11 mouse cellular contexts compared by ENCODE assay signal in genomic region chr4:148676961-148677637, GRCm38 (mm10). TPM values are rescaled to one million over a fixed set of nuclear protein-coding genes. Genes with fewer than 3 reads are reported as not detected.
DNase-seq lines count a peak whose midpoint lies in the region; ATAC-seq lines count a peak whose summit lies in the region.
"Had no signal": no experiment of that assay in that cellular context is flagged by ENCODE, and none has a peak within 500 bp of the region (broad histone marks: within the 10 kb centered on the region; RNA-seq: fewer than 3 reads in every experiment).

No protein-coding gene starts in this region.

- no peak overlapping the region for H3K9ac ChIP-seq in lung, embryonic 16.5 days (ENCODE audit: low read length)
- no peak overlapping the region for H3K9ac ChIP-seq in midbrain, embryonic 15.5 days

- 38% methylated on average over 19 of the region's 20 CpGs for WGBS in lung, embryonic 16.5 days
- WGBS in midbrain, embryonic 15.5 days: 41% methylated on average over 19 of the region's 20 CpGs

- no peaks in the 10 kb centered on the region for H3K36me3 ChIP-seq in lung, embryonic 16.5 days (ENCODE audit: control insufficient read depth, insufficient read depth, low read length)
- H3K36me3 ChIP-seq in midbrain, embryonic 15.5 days (replicated peaks): no peaks in the 10 kb centered on the region

- no peak overlapping the region for H3K4me3 ChIP-seq in lung, embryonic 16.5 days (ENCODE audit: low read length)
- H3K4me3 ChIP-seq in midbrain, embryonic 15.5 days: no peak overlapping the region
- H3K4me3 ChIP-seq: myocyte had no signal

- H3K4me1 ChIP-seq in lung, embryonic 16.5 days (replicated peaks; ENCODE audit: control insufficient read depth, insufficient read depth, low read length): peaks cover 14% of the 10 kb centered on the region
- peaks cover 12% of the 10 kb centered on the region for H3K4me1 ChIP-seq in midbrain, embryonic 15.5 days

- ATAC-seq in lung, embryonic 16.5 days (ENCODE audit: low read depth): peak; percentile 21; the same call in 1 of the 2 replicates
- ATAC-seq in midbrain, embryonic 15.5 days (replicated peaks): 0 out of 2 replicates have a peak, but pooled peaks have one; percentile 37

- H3K27ac ChIP-seq in lung, embryonic 16.5 days (ENCODE audit: low read length): no peak overlapping the region
- no peak overlapping the region for H3K27ac ChIP-seq in midbrain, embryonic 15.5 days

- H3K9me3 ChIP-seq in lung, embryonic 16.5 days (ENCODE audit: control insufficient read depth, low read length): no peaks in the 10 kb centered on the region
- H3K9me3 ChIP-seq in midbrain, embryonic 15.5 days: no peaks in the 10 kb centered on the region

- DNase-seq in adrenal gland, postnatal 14 days: peak; percentile 66
- no peak for DNase-seq in adrenal gland, postnatal 25 days
- DNase-seq in lung, postnatal 14 days: no peak
- peak; percentile 43 for DNase-seq in heart, postnatal 4 days
- no peak for DNase-seq in right cerebral cortex, postnatal 4 days
- DNase-seq in urinary bladder, postnatal 36 days (ENCODE audit: low spot score in 2 of 2): no peak

- no peak overlapping the region for H3K4me2 ChIP-seq in lung, embryonic 16.5 days (ENCODE audit: low read depth, low read length)
- no peak overlapping the region for H3K4me2 ChIP-seq in midbrain, embryonic 15.5 days

- no peaks in the 10 kb centered on the region for H3K27me3 ChIP-seq in lung, embryonic 16.5 days (ENCODE audit: control insufficient read depth, insufficient read depth, low read depth, low read length)
- H3K27me3 ChIP-seq in midbrain, embryonic 15.5 days (replicated peaks): no peaks in the 10 kb centered on the region

RNA-seq across cellular contexts. Expression of gene Gm572, which starts 34.0 kb away (rescaled TPM):
- not detected in 2 replicates for total RNA-seq in adrenal gland, postnatal 14 days (2021)
- total RNA-seq in adrenal gland, postnatal 25 days (2021): not detected in 2 replicates
- polyA plus RNA-seq in lung, embryonic 16.5 days (2015; fragmentation: Nextera tagmentation; extraction: Ambion mirVana): not detected in 2 replicates
- 1 to 10 TPM; 4.1 to 4.9 TPM for total RNA-seq in heart, postnatal 4 days (2021)
- not detected in 2 replicates for polyA plus RNA-seq in midbrain, embryonic 15.5 days (2015; fragmentation: Nextera tagmentation; extraction: Ambion mirVana)
- total RNA-seq: left cerebral cortex, postnatal 25 days had no signal
- polyA plus RNA-seq: C2C12 had no signal

RNA-seq across cellular contexts. Expression of gene Tardbp, which starts 50.3 kb away (rescaled TPM):
- total RNA-seq in adrenal gland, postnatal 14 days (2021): 290 and 302 TPM in 2 replicates
- total RNA-seq in adrenal gland, postnatal 25 days (2021): 282 and 318 TPM in 2 replicates
- polyA plus RNA-seq in lung, embryonic 16.5 days (2015; fragmentation: Nextera tagmentation; extraction: Ambion mirVana): 320 and 367 TPM in 2 replicates
- total RNA-seq in heart, postnatal 4 days (2021): 100 to 1,000 TPM; 198 to 204 TPM
- 182 and 185 TPM in 2 replicates for polyA plus RNA-seq in midbrain, embryonic 15.5 days (2015; fragmentation: Nextera tagmentation; extraction: Ambion mirVana)

Comparison
In these comparisons a context has a peak if more than half of its experiments do, and no peak if none do; other contexts are left out.
1. DNase-seq: peak in adrenal gland, postnatal 14 days (single experiment) and heart, postnatal 4 days (single experiment); none in adrenal gland, postnatal 25 days (single experiment), lung, postnatal 14 days (single experiment), right cerebral cortex, postnatal 4 days (single experiment) and urinary bladder, postnatal 36 days (0 of 2).